Mouse (Mus musculus) cerebellum, adult 9-10 months (tissue): ENCODE results near the gene AC141477.1.

ENCODE experiments used
- DNase-seq: peaks from one replicate; pipeline ENCODE4 v3.0.0; 2022

The AC141477.1 gene

DNA sequence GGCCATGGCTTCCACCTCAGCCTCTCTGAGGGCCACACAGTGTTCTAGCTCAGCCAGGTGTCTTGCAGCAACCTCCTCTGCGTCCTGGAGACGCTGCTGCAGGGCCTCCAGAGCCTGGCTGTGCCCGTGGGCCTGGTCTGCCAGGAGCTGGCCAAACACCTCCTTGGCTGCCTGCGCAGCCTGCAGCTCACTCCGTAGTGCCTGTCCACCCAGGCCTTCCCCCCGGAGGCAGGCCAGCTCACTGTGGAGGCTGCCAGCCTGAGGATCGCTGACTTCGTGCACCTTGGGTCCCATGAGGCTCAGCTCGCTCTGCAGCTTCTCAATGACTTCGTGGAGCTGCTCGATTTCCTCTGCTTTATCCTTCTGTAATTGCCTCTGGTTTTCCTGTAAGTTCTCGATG is 47.6 kb downstream of the AC141477.1 start:
- no peak for DNase-seq

DNA sequence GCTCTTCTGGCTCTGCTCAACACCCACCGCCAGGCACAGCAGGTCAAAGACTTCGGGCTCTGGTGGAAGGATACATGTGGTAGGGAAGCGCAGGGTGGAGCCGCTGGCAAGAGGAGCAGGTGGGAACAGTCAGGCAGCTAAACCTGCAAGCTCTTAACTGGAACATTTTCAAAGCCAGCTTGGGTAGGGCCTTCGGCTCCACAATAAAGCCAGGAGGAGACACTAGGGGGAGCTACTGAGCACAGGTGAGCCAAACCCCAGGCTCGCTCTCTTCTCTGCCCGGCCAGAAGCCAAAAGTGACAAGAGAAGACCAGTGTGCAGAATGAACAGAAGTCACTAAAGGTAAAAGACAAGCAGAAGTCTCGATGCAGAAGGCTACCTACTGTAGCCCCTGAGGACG is 48.5 kb downstream of the AC141477.1 start:
- peak; percentile 73 for DNase-seq

DNA sequence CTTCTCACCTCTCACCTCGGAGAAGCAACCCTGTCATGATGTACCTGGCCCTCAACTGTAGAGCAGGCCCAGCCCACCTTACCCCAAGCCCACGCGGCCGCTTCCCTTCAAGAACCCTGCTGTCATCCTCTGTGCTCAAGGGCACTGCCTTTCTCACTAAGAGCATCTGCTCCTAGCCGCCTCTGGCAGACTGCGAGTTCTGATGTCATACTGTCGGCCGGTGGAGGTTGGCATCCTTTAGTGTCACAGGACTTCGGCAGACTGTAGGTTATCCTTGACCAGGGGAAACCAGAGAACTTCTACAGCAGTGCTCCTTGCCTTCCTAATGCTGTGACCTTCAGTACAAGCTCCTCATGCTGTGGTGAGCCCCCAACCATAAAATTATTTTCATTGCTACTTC is 49.1 kb downstream of the AC141477.1 start:
- peak; percentile 24 for DNase-seq
